Mouse (Mus musculus): Measurements from ENCODE around the gene Tbc1d10a.

DNA sequence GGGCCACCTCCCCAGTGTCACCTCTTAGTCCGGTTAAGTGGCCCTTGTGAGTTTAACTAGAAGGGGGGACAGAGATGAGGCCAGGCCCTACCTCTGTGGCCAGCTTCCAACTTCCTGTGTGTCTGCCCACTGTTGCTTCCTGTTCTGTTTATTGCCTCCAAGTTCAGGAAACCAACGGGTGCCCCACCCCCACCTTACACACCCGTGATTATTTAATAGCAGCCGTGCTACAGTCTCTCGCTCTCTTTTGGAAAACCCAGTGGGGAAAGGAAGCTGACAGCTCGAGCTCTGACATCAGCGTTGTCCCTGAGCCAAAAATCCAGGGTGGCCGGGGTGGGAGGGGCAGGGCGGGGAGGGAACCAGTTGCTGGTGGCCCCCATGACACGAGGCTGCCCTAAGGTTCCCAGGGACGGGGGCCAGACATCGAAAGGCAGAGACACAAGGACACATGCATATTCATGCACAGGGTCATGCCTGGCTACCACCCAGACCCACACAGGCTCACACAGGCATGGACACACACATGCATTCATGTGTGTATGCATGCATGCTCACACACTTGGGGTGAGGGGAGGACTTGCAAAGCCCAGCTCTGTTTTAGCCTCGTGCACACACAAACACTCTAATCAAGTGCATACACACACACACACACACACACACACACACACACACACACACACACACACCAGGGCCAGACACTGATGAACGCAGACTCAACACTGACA is 74.0 kb downstream of the Tbc1d10a start:
- TF ChIP-seq POLR2A (IDR thresholded peaks at IDR 0.05; ENCODE audit: borderline replicate concordance, low read depth, low read length) (no peak), CTCF (IDR thresholded peaks at IDR 0.05; ENCODE audit: low read depth, low read length) (no peak)

Measured in bone marrow macrophage, adult 2 months (primary cell).